Mouse (Mus musculus) heart, postnatal 25 days (tissue): ENCODE results near the gene Mroh2a. TPM values are rescaled to one million over a fixed set of nuclear protein-coding genes. Genes with fewer than 3 reads are reported as not detected.

Experiments
- DNase-seq: peaks from one replicate; pipeline ENCODE4 v3.0.0; 2022; ENCODE audit warnings: low spot score
- intact Hi-C: fragments of 180-260 bp; cut with DNase I; formaldehyde crosslinking; loops from one replicate; pipeline ENCODE4 v1.15.1; 2025
- total RNA-seq, 2 experiments: library from RNA; stranded (reverse); gene quantifications; 2 replicates each; pipeline ENCODE4 v1.2.3; 2021

Mroh2a gene
- total RNA-seq, result under 1 TPM; 0.28 to 0.42 TPM

- DNase-seq, result peak; percentile 12
- intact Hi-C loops, result no loop called here
Measured at GRCm38 (mm10) chr1:88226670-88227379, at the start of gene Mroh2a. Mroh2a (plus strand) TSS chr1:88226986.

DNA sequence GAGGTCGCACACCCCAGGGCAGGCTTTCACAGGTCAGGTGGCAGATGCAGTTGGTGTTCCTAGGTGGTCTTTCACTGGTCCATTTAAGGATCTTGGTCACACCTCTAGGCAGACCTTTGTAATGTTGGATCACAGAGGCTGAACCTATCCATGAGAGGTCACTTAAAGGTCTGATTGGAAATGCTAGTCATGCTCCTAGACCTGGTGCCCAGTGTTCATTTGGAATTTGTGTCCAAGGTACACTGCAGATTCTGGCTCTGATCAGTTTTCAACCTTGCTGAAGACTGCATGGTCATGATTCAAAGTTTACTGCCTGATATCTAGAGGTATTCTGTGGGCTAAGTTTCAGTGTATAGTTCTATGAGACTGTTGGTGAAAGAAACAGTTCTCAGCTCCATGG lies 47.1 kb upstream of the Mroh2a start:
- DNase-seq, result no peak
- intact Hi-C loops, result no loop called here

DNA sequence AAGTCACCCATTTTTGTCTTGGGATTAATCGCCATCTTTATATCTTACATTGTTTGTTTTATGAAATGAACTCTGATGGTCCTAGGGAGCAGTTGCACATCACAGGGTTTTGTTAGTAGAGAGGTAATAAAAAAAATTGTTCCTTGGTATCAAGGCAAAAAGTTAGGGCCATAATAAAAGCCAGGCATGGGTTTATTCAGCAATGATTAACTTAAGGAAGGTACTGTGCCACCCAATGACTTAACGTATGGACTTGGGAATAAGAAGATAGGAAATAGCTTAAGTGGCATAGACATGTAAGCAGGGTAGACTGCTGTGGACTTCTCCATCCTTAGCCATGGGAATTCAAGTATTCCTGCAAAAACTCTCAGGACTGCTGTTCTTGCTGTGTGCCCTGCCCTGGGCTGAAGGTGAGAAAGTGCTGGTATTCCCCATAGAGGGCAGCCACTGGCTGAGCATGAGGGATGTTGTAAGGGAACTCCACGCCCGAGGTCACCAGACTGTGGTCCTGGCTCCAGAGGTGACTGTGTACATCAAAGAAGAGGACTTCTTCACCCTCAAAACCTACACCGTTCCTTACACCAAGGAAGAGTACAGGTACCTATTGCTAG lies 40.4 kb upstream of the Mroh2a start:
- intact Hi-C loops, result no loop called here
- DNase-seq, result no peak

GRCm38 (mm10) chr1:88192136-88192535 lies 34.6 kb upstream of the Mroh2a start:
- intact Hi-C loops, result no loop called here
- DNase-seq, result no peak

DNA sequence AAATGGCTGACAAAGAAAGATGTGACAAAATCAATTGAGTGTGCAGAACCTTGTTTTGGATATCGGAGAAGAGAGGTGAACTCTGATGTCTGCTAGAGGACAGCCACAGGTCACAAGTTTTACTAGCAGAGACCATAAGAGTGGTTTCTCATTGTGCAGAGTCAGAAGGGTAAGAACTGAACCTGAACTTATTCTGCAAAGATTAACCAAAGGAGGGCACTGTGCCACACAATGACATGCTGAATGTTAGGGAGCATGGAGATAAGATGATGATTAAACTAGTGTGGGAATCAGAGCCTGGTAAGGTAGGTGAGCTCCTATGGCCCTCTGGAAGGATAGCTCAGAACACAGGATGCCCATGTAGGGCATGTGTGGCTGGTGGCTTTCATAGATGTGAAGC lies 31.1 kb upstream of the Mroh2a start:
- intact Hi-C loops, result no loop called here
- no peak for DNase-seq

GRCm38 (mm10) chr1:88197443-88197842 lies 29.3 kb upstream of the Mroh2a start:
- intact Hi-C loops, result no loop called here
- no peak for DNase-seq

- intact Hi-C loops, result no loop called here
- DNase-seq, result no peak
Measured at GRCm38 (mm10) chr1:88199996-88200395, 26.8 kb upstream of the Mroh2a start.

DNA sequence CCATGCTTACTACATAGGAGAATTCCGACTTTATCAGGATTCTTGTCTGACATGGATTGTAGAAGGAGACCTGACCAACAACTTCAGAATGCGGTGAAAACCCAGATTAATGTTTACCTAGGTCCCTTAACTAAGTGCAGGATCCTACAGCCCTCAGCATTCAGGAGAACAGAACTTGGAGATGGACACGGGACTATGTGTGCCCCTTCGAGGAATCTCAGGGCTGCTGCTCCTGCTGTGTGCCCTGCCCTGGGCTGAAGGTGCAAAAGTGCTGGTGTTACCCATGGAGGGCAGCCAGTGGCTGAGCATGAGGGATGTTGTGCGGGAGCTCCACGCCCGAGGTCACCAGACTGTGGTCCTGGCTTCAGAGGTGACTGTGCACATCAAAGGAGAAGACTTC lies 26.3 kb upstream of the Mroh2a start, which contains the start of gene Ugt1a2:
Ugt1a2 (plus strand) TSS at position 146 of the 400 bp plus-strand sequence.
- intact Hi-C loops, result no loop called here
- no peak for DNase-seq

DNA sequence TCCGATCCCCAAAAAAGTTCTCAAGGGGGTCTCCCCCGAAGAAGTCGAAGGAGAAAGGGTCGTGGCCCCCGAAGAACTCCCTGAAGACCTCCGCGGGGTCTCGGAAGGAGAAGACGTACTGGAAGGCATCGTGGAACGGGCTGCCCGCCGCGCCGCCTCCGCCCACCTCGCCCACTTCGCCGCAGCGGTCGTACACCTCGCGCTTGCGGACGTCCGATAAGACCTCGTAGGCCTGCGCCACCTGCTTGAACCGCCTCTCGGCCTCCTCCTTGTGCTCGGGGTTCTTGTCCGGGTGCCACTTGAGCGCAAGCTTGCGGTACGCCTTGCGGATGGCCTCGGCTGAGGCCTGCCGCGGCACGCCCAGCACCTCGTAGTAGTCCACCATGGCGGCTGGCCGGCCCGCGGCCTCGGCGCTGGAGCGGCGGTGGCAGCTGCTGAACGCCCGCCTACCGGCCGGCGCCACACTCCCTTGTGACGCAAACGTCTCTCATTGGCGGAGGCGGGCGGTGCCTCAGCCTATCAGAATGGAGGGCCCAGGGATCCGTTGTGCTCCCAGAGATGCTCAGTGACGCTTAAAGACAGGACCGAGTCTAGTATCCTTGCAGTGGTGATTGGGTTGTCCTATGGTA lies 21.4 kb upstream of the Mroh2a start, which contains the start of gene Dnajb3:
Dnajb3 (minus strand) TSS at position 489 of the 629 bp plus-strand sequence.
- intact Hi-C loops, result no loop called here
- no peak for DNase-seq

DNA sequence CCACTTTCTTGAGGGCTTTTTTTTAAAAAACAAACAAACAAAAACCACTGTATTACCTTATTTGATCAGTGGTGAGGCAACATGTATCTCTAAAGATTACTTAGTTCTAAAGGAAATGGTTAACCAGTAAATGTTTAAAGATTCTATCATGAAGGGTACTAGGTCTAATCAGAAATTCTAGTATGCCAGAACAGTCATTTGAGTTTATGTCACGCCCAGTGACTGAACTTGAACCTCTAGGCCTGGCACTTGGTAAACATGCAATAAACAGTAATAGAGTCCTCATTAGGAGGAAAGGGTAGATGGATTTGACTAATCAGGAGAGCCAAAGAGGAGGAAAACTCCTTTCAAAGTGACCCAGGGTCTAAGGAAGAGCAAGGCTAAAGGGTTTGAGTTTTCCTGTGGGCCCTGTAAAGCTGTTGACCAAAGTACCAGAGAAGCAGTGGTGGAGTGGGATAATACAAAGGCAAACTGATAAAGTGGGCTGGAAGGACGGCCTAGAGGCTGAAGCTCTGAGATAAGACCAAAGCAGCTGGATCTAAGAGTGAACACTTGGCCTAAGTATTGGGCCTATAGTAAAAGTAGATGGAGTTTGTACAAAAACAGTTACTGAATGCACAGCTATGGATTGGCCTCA lies 19.8 kb upstream of the Mroh2a start:
- intact Hi-C loops, result no loop called here

DNA sequence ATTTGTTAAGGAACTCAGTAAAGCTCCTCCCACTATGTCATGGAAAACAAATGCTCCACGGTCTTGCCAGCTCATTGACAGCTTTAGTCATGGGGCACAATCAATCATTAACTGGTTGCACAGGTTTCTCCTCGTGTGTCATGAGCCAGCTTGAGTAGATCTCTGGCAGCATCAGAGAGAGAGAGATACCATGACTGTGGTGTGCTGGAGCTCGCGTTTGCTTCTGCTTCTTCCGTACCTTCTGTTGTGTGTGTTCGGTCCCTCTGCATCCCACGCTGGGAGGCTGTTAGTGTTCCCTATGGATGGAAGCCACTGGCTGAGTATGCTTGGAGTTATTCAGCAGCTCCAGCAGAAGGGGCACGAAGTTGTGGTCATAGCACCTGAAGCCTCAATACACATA lies 15.0 kb upstream of the Mroh2a start, which contains the start of gene Ugt1a1:
Ugt1a1 (plus strand) TSS at position 148 of the 400 bp plus-strand sequence.
- DNase-seq, result no peak
- intact Hi-C loops, result no loop called here

More for the DNA sequence above, 19.8 kb upstream of the Mroh2a start:
- DNase-seq, result no peak

DNA sequence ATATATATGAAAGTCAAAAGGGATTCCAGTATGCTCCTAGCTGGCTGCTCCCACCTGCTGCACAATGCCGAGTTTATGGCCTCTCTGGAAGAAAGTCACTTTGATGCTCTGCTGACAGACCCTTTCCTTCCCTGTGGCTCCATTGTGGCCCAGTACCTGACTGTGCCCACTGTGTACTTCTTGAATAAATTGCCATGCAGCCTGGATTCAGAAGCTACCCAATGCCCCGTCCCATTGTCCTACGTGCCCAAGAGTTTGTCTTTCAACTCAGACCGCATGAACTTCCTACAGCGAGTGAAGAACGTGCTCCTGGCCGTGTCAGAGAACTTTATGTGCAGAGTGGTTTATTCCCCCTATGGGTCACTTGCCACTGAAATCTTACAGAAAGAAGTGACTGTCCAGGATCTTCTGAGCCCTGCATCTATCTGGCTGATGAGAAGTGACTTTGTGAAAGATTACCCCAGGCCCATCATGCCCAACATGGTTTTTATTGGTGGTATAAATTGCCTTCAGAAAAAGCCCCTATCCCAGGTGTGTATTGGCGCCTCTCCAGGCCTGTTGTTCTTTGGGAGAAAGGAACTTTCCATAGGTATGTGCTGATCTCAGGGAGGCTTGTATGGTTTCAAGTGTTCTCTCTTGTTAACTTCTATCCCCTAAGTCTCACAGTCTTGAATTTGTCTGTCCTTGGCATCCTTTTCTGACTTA lies 14.3 kb upstream of the Mroh2a start:
- no peak for DNase-seq
- intact Hi-C loops, result no loop called here

GRCm38 (mm10) chr1:88213061-88213460 lies 13.7 kb upstream of the Mroh2a start:
- no peak for DNase-seq
- intact Hi-C loops, result no loop called here

DNA sequence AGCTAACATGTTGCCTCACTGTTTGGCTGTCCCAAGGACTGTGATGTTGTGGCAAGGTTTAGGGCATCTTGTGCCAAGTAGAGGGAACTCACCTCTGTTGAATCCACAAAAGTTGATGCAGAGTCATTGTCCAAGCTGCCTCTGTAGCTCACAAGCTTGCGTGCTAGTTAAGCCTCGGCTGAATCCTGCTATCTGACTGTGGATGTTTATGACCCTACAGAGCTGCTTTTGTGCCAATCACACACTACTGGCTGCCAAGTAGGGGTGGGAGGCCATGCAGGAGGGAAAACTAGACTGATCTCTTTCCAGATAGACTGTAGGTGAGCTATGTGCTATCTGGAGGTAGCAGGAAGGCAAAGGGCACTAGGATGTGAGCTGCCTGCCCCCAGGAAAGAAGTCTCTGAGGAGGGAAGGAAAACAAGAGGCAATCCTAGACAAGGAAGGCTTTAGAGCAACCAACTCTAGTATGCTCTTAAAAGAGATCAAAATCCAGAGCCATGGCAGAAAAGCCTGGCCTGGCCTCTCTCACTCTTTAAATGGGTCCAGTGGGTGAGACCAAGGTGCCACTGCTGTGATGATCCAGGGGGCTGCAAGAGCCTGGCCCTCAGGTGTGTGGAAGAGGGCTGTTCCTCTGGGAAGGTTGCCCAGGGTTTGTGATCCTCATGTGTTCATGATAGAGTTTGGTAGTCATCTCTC lies 12.9 kb upstream of the Mroh2a start:
- no peak for DNase-seq
- intact Hi-C loops, result no loop called here

DNA sequence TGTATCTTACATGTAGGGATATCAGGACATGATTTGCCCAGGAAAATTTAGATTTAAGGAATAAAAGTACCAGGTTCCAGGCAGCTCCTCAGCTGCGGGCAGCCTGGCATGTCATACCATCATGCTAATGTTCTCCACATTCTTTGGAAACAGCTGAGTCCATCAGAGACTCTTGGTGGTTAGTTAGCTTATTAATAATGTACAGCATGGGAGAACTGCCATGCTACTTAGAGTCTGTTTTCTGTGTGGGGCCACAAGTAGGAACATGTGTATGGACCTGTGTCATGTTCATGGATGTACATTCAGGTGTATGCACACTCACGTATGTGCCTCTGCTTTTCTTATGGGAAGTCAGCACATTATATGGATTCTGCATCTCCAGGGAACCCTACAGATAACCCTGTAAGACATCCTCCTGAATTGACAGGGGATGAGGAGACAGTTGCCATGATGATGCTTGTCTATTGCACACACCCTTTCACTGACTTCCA lies 12.3 kb upstream of the Mroh2a start:
- no peak for DNase-seq
- intact Hi-C loops, result no loop called here

DNA sequence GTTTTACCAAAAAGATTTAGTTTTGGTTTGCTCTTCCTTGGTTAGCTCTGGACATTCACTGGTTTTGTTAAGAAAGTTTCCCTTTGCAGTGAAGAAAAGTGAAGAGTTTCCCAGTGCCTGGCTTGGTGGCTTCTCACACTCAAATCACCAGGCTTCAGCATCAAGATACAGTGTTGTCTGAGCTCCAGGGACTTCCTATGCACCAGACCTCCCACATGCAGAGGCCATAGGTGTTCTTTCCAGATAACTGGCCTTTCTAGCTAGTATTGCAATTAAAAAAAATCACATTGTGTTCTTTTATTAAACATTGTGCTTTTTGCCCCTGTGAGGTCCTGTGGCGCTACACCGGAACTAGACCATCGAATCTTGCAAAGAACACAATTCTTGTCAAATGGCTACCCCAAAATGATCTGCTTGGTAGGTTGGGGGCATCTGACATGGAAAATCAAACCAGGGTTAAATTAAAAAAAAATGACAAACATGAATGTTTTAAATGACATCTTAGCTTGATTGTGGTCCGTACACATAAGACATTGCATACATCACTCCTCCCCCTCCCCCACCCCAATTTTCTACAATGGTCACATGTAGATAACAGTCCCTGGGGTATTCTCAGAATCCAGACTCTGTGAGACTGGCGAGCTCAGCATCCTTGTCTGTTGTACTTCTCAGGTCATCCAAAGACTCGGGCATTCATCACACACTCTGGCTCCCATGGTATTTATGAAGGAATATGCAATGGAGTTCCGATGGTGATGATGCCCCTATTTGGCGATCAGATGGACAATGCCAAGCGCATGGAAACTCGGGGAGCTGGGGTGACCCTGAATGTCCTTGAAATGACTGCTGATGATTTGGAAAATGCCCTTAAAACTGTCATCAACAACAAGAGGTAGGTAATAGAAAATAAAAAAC lies 11.1 kb upstream of the Mroh2a start:
- DNase-seq, result no peak
- intact Hi-C loops, result no loop called here

- DNase-seq, result no peak
- intact Hi-C loops, result no loop called here
Measured at GRCm38 (mm10) chr1:88216551-88216950, 10.2 kb upstream of the Mroh2a start.

- DNase-seq, result no peak
Measured at GRCm38 (mm10) chr1:88217144-88217543, 9.6 kb upstream of the Mroh2a start.

More at GRCm38 (mm10) chr1:88217144-88217543, 9.6 kb upstream of the Mroh2a start:
- intact Hi-C loops, result no loop called here
